Mouse (Mus musculus) adrenal gland, postnatal 10 days (tissue): ENCODE results near the gene Ptpn13. TPM values are rescaled to one million over a fixed set of nuclear protein-coding genes. Genes with fewer than 3 reads are reported as not detected.

Experiments used
- DNase-seq: peaks from one replicate; pipeline ENCODE4 v3.0.0; 2021; ENCODE audit warnings: mixed read lengths
- total RNA-seq, 2 experiments: library from RNA; stranded (reverse); gene quantifications; 2 replicates each; pipeline ENCODE4 v1.2.3; 2021

Gene Ptpn13
- total RNA-seq, 2 experiments from 2014 or later: 16.3 to 17.4 TPM

GRCm38 (mm10) chr5:103595394-103596226 is 170.6 kb downstream of the Ptpn13 start:
- no peak for DNase-seq

GRCm38 (mm10) chr5:103596467-103597146 is 171.6 kb downstream of the Ptpn13 start:
- no peak for DNase-seq

GRCm38 (mm10) chr5:103597604-103598003 is 172.6 kb downstream of the Ptpn13 start:
- no peak for DNase-seq

- no peak for DNase-seq
These were observed 173.3 kb downstream of the Ptpn13 start for GRCm38 (mm10) chr5:103598264-103598663.

DNA sequence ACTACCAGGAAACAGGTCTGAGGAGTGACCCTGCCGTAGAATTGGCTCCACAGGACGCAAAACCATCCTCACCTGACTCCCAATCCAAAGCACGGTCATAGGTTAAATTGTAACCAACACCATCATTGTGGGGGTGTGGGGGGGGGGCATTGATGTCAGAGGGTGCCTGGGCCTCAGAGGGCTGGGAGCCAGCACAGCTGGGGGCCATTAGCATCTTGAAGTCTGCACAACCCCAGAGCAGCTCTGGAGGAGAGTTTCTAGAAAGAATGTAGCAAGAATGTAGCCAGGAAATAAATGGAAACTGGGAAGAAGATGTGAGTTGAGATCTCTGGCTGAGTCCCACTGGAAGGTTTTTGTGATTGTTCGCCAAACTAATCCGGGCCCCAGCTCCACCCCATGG is 173.9 kb downstream of the Ptpn13 start:
- DNase-seq: no peak

DNA sequence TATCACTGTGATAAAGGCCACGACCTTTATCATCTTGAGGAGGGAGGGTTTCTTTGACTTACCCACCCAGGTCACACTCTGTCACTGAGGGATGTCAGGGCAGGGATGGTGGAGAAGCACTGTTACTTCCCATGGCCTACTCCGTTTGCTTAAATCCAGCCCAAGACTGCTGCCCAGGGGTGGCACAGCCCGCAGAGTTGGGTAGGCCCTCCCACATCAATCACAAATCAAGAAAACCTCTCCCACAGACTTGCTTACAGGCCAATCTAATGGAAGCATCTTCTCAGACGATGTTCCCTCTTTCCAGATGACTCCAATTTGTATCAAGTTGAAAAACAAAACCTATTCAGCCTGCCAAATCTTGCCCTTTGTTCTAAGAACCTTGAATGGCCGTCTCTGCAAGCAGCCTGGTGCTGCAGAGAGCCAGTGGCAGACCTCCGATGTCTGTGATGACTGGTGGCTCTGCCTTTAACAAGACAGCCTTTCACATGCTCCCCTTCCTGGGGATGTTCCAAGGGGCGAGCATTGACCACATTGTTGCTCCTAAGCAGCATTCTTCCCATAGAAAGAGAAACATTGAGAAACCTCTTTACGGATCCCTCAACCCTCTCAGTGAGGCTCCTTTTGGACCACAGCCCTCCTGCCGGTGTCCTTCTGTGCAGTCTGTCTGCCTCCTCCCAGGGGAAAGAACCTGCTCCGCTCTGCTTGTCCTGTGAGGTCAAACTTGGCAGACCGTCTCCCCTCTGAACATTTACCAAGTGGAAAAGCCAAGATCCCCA is 178.3 kb downstream of the Ptpn13 start:
- peak; percentile 45 for DNase-seq

DNA sequence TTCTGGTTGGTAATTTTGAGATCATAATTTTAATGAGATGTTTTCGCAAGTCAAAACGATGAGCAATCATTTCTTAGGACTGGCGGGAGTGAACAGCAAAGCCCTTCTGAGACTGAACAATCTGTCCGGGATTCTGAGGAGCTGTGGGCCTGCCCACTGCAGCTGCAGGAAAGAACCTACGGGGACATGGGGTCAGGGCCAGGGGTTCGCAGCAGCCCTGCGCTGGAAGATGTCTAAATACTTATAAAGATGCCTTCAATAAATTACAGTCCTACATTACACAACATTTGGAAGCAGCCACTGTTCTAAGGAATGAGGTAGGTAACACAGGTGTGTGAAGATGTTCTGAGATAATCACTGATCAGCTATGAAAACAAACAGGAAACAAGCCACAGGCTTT is 180.7 kb downstream of the Ptpn13 start:
- DNase-seq: no peak

DNA sequence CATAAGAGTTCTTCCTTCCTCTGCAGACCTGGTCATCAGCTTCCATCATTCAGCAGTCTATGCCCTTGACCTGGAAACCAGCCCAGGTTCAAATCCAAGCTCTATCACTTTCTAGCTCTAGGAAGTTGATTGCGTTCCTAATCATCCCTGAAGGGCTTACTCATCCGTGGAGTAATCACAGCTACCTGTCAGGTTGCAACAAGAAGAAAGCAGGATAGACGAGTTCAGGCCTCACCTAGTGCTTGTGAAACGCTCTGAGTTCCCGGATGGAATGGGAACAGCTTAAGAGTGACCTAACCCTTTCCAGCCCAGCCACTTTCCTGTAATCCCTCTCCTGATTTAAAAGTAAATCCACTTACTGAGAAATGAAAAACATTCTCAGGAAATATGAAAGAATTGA is 185.2 kb downstream of the Ptpn13 start:
- DNase-seq: no peak

DNA sequence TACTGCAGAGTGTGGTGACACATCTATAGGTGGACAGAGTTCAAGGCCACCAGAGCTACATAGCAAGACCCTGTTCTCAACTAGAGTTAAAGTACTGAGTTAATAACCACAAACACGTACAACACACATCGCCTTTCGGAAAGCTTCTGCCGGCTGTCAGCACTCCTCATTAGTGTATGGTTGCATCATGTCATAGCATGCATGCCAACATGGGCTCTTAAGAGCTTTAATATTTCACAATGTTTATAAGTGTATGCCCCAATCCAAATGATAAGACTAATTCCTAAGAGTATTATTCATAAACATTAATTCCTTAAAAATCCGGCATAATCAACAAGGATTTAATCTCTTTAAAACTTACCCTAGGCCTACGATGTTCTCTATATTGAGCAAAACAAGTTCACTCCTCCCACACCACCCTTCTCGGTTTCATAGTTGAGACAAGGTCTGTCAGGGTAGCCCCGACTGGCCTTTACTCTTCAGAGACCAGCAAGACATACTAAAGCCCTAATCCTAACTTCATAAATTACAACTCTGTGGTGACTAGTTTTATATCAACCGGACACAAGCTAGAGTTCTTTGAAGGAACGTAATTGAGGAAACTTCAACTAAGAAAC is 186.0 kb downstream of the Ptpn13 start:
- DNase-seq: no peak

DNA sequence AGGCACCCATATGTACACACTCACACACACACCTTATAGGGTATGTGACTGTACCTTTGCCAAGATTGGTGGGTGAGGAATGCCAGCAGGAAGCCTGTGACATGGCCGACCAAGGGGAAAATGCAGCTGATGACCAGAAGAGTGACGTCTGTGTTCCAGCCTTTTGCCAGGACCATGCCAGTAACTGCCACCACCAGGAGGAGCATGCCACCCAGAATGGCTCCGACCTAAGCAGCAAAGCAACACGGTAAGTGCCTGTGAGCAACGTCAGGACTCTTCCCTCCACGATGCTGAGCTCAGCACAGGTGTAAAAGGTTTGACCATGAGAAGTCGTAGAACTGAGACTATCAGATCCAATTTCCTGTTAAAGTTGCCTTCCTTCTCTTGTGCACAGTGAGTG is 187.3 kb downstream of the Ptpn13 start:
- no peak for DNase-seq

DNA sequence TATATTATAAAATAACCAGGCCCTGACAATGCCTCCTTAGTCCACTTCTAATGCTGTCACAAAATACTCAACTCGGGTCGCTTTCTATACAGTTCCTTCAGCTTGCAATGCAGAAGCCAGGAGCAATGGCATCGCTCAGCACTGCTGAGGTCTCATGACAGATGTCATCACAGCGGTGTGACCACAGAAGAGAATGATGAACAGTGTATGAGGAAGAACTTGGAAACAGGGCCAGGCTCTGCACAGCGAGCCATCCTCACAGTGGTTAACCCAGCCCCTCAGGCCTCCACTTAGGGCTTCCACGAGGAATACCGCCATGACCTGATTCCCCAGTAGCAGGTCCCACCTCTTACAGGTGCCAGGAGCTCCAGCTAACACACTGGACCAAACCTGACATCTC is 189.4 kb downstream of the Ptpn13 start:
- no peak for DNase-seq

- no peak for DNase-seq
These were observed 192.2 kb downstream of the Ptpn13 start for GRCm38 (mm10) chr5:103617191-103617590.

DNA sequence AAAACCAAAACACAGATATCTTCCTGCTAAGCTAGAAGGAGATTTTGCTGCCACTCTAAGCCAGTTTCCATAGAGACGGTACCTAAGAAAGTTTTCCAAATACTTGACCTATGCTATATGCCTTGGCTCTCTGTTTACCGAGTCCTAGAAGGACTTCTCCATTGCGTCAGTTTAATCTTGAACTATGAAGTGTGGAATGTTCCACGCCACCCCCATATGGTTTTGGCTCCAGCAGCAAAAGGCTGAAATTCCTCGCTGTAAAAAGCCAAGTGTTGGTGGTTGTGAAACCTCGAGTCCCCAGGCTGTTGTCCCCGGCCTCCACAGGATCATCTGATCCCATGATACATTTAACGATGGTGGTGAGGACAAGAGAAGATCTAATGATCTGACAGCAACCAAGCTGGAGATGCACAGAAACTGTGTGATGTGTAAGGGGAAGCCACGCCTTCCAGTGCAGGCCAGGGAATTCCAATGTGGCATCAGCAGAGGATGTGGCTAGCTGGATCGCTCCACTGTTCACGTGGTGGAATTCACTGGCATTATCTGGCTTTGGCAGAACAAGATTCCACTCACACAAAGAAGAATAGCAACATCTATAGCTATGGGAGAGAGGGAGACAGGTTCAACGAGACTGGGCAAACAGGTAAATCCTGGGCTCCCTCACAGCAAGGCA is 195.4 kb downstream of the Ptpn13 start:
- peak; percentile 34 for DNase-seq

GRCm38 (mm10) chr5:103622321-103622720 is 197.3 kb downstream of the Ptpn13 start:
- DNase-seq: no peak

DNA sequence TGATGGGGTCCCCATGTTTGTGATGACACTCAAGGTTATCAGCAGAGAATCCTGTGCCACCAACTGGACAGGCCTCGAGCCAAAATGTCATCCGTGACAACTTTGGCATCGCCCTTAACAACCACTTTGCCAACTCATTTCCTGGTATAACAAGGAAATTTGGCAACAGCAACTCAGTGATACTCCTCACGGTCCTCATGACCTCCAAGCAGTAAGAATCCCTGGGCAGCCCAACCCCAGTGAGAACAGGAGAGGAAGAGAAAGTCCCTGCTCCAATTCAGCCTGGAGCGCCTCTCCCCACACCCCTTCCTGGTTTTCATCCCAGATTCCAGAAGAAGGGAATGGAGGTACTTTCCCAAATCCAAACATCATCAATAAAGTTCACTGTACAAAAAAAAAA is 199.8 kb downstream of the Ptpn13 start:
- no peak for DNase-seq

GRCm38 (mm10) chr5:103628499-103628898 is 203.5 kb downstream of the Ptpn13 start:
- no peak for DNase-seq

DNA sequence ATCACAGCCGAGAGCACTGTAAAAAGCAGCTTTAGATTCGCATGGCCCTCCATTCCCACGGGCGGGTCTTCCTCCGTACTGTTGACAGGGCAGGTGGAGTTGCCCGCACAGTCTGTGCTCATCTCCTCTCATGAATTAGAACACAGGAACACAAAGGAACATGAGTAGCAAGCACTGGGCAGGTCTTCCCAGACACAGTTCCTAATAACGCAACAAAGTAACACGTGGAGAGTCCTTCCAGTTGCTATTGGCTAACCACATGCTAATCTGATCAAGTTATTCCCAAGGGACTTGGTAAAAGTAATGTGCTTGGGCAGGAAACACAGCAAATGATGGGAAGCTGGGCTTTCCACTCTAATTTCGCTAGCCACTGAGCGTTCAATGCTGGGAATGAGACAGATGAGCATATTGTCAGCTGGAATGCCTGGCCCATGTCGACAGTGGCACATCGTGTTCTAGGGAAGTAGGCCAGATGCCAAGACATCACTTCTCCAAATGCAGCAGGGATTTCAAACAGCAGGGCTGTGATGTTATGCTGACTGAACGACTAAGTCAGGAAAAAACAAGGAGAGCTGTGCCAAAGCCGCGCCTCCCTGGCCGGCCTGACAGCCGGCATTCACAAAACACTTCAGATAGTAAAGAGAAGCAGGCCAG is 204.2 kb downstream of the Ptpn13 start, which contains the start of gene Slc10a6:
TSS of gene Slc10a6 (minus strand) at position 293 of the 654 bp plus-strand sequence.
- peak; percentile 65 for DNase-seq

- no peak for DNase-seq
These were observed 205.0 kb downstream of the Ptpn13 start for GRCm38 (mm10) chr5:103629854-103630580.

- DNase-seq: no peak
These were observed 212.2 kb downstream of the Ptpn13 start for GRCm38 (mm10) chr5:103637162-103637561.

- DNase-seq: no peak
These were observed 219.2 kb downstream of the Ptpn13 start for GRCm38 (mm10) chr5:103644167-103644566.
